Mouse (Mus musculus) heart, embryonic 14.5 days (tissue): ENCODE data around the gene Dusp16. TPM values are rescaled to one million over a fixed set of nuclear protein-coding genes. Genes with fewer than 3 reads are reported as not detected.

Experiments used
- ATAC-seq: fragments of 200-750 bp; cut with Nextera tagmentation; 2 replicates; pipeline ENCODE4 v1.8.0; 2017; ENCODE audit warnings: low read depth, moderate TSS enrichment; ENCODE audit not compliant: insufficient number of reproducible peaks, insufficient read depth, low FRiP score
- H3K27ac ChIP-seq, 2 experiments: fragments of 200-500 bp in 1 of 2; fragments of 300-500 bp in 1 of 2; sonication (generic) in 1 of 2; replicated peaks in 1 of 2; 2 replicates each; pipeline ENCODE4 v1.5.1; 2012 to 2014; ENCODE audit warnings: low read depth in 2 of 2, low read length in 2 of 2, control low read depth in 1 of 2, mild to moderate bottlenecking in 1 of 2, mixed read lengths in 1 of 2; ENCODE audit not compliant: control insufficient read depth in 1 of 2, insufficient read depth in 1 of 2
- H3K27me3 ChIP-seq: fragments of 300-500 bp; sonication (generic); 2 replicates; pipeline ENCODE4 v1.6.1; 2014; ENCODE audit warnings: mild to moderate bottlenecking, low read length, control low read depth; ENCODE audit not compliant: control insufficient read depth, insufficient read depth
- H3K36me3 ChIP-seq: fragments of 300-500 bp; sonication (generic); 2 replicates; pipeline ENCODE4 v1.6.1; 2014; ENCODE audit warnings: mild to moderate bottlenecking, control low read depth, low read length, mixed read lengths; ENCODE audit not compliant: control insufficient read depth, insufficient read depth
- H3K4me1 ChIP-seq, 2 experiments: fragments of 200-500 bp in 1 of 2; fragments of 300-500 bp in 1 of 2; sonication (generic) in 1 of 2; 2 replicates each; pipeline ENCODE4 v1.6.1; 2012 to 2014; ENCODE audit warnings: low read length in 2 of 2, control low read depth in 1 of 2, mixed read lengths in 1 of 2; ENCODE audit not compliant: control insufficient read depth in 2 of 2, insufficient read depth in 2 of 2
- H3K4me2 ChIP-seq: fragments of 300-500 bp; sonication (generic); 2 replicates; pipeline ENCODE4 v1.6.1; 2014; ENCODE audit warnings: mild to moderate bottlenecking, low read length
- H3K4me3 ChIP-seq, 2 experiments: fragments of 200-500 bp in 1 of 2; fragments of 300-500 bp in 1 of 2; sonication (generic) in 1 of 2; 2 replicates each; pipeline ENCODE4 v1.5.1; 2012 to 2014; ENCODE audit warnings: low read length in 2 of 2, mild to moderate bottlenecking in 2 of 2, control low read depth in 1 of 2, low read depth in 1 of 2, moderate library complexity in 1 of 2; ENCODE audit not compliant: control insufficient read depth in 1 of 2, insufficient read depth in 1 of 2
- H3K9ac ChIP-seq: fragments of 300-500 bp; sonication (generic); 2 replicates; pipeline ENCODE4 v1.6.1; 2014; ENCODE audit warnings: mild to moderate bottlenecking, low read length
- H3K9me3 ChIP-seq: fragments of 300-500 bp; sonication (generic); 2 replicates; pipeline ENCODE4 v1.6.1; 2016; ENCODE audit warnings: low read length, control low read depth; ENCODE audit not compliant: control insufficient read depth
- WGBS: fragments of 180-500 bp; shearing (Covaris S2); extraction: QIAGEN DNeasy Blood & Tissue Kit; methylation state at CpG from one replicate; pipeline ENCODE4 v1.1.7; 2014; 5-methylcytosine and 5-hydroxymethylcytosine counted together
- polyA plus RNA-seq: library from polyadenylated mRNA; unstranded; fragments of >200 nt; fragmentation: Nextera tagmentation; extraction: Ambion mirVana; gene quantifications from 2 replicates; pipeline ENCODE4 v1.2.1, GENCODE M21; 2014

The Dusp16 gene
- polyA plus RNA-seq, 1 experiment from 2014 or later = 19.7 TPM

GRCm38 (mm10) chr6:134770339-134770738 lies 22.1 kb downstream of the Dusp16 start:
- H3K9ac ChIP-seq = no peak overlapping the region
- H3K4me3 ChIP-seq = no peak overlapping the region
- peaks cover 5% of the 10 kb centered on the region; the same call in 1 of the 2 replicates for H3K36me3 ChIP-seq
- peaks cover 5 to 15% of the 10 kb centered on the region in 2 experiments for H3K4me1 ChIP-seq
- no peaks in the 10 kb centered on the region for H3K9me3 ChIP-seq
- no peak overlapping the region for H3K27ac ChIP-seq
- no peak for ATAC-seq
- no peaks in the 10 kb centered on the region for H3K27me3 ChIP-seq
- H3K4me2 ChIP-seq = no peak overlapping the region

- WGBS = 75% methylated on average over 5 of the region's 5 CpGs
- Histone ChIP-seq H3K36me3 (0 out of 2 replicates have a peak, but pooled peaks cover 5% of the 10 kb centered on the region), H3K27me3 (no peaks in the 10 kb centered on the region), H3K9ac (0 out of 2 replicates have a peak overlapping the region, but pooled peaks have one; percentile 25), H3K4me1 (peaks cover 14 to 42% of the 10 kb centered on the region in 2 experiments), H3K4me2 (no peak overlapping the region), H3K27ac (peak overlapping the region; percentile 35 to 42; a peak in 2 of 4 replicates), H3K4me3 (no peak overlapping the region), H3K9me3 (no peaks in the 10 kb centered on the region)
- ATAC-seq = peak; percentile 59
Measured at GRCm38 (mm10) chr6:134764441-134765061, 27.9 kb downstream of the Dusp16 start.

DNA sequence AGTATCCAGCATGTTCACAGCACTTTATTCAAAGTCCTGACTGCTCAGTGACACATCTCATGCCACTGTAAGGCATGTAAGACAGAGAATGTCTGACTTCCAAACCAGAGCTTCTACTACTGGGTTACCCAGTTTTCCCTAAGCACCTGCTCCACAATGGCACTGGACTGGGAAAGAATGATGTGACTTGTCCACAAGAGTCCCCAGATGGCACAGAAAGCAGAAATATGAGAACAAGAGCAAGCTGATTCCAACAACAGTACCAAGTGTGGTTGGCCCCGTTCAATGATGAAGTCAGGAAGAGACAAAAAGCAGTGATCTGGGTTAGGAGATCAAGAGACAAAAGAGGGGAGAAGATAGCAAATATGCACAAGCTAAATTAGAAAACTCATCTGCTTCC lies 29.0 kb downstream of the Dusp16 start:
- WGBS = 46% methylated on average over 1 of the region's 1 CpGs
- Histone ChIP-seq H3K4me1 (peaks cover 14 to 42% of the 10 kb centered on the region in 2 experiments), H3K9me3 (no peaks in the 10 kb centered on the region), H3K36me3 (peaks cover 11% of the 10 kb centered on the region), H3K9ac (peak overlapping the region; percentile 1; the same call in 1 of the 2 replicates), H3K4me3 (no peak overlapping the region), H3K27me3 (no peaks in the 10 kb centered on the region), H3K4me2 (no peak overlapping the region), H3K27ac (peak overlapping the region in 1 of 2 experiments; percentile 42; a peak in 1 of 4 replicates)
- ATAC-seq = no peak

DNA sequence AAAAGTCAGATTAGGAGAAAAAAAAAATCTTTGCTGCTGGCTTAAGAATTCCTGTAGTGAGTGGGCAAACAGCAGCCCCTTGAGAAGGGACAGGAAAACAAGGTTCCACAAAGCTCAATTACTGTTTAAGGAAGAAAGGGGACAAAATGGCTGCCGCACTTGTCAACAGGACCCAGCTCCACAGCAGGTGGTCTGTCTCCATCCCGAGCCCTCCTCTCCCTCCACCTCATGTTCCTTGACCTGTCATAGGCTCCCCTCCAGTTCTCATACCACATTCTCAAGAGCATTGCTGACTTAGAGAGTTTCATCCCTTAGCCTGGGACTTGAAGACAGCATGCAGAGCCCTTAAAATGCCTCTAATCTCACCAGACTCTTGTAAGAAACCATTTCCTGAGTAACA lies 30.6 kb downstream of the Dusp16 start:
- Histone ChIP-seq H3K27me3 (no peaks in the 10 kb centered on the region), H3K4me1 (peaks cover 14 to 42% of the 10 kb centered on the region in 2 experiments), H3K9ac (no peak overlapping the region), H3K36me3 (peaks cover 27% of the 10 kb centered on the region), H3K27ac (0 out of 4 replicates have a peak overlapping the region, but pooled peaks of 1 of the 2 experiments have one; percentile 19), H3K9me3 (no peaks in the 10 kb centered on the region), H3K4me2 (no peak overlapping the region), H3K4me3 (no peak overlapping the region)
- ATAC-seq = no peak
- 59% methylated on average over 2 of the region's 2 CpGs for WGBS

GRCm38 (mm10) chr6:134760926-134761544 lies 31.4 kb downstream of the Dusp16 start:
- 51% methylated on average over 5 of the region's 5 CpGs for WGBS
- 0 out of 4 replicates have a peak overlapping the region, but pooled peaks of 1 of the 2 experiments have one; percentile 9 for H3K27ac ChIP-seq
- no peak for ATAC-seq
- H3K9ac ChIP-seq = no peak overlapping the region
- peaks cover 14 to 42% of the 10 kb centered on the region in 2 experiments for H3K4me1 ChIP-seq
- H3K4me2 ChIP-seq = no peak overlapping the region
- H3K27me3 ChIP-seq = no peaks in the 10 kb centered on the region
- H3K36me3 ChIP-seq = peaks cover 35% of the 10 kb centered on the region
- no peaks in the 10 kb centered on the region for H3K9me3 ChIP-seq
- no peak overlapping the region for H3K4me3 ChIP-seq

GRCm38 (mm10) chr6:134756058-134756457 lies 36.4 kb downstream of the Dusp16 start:
- Histone ChIP-seq H3K9ac (no peak overlapping the region), H3K9me3 (no peaks in the 10 kb centered on the region), H3K4me3 (no peak overlapping the region), H3K36me3 (peaks cover 57% of the 10 kb centered on the region), H3K27ac (no peak overlapping the region), H3K4me1 (peaks cover 3 to 7% of the 10 kb centered on the region in 2 experiments), H3K27me3 (no peaks in the 10 kb centered on the region), H3K4me2 (no peak overlapping the region)
- ATAC-seq = no peak
- 90% methylated on average over 4 of the region's 4 CpGs for WGBS

- Histone ChIP-seq H3K4me3 (0 out of 4 replicates have a peak overlapping the region, but pooled peaks of 1 of the 2 experiments have one; percentile 10), H3K27ac (peak overlapping the region; percentile 67 to 75), H3K36me3 (peaks cover 57% of the 10 kb centered on the region), H3K4me1 (peaks cover 3 to 4% of the 10 kb centered on the region in 2 experiments), H3K9ac (no peak overlapping the region), H3K27me3 (no peaks in the 10 kb centered on the region), H3K9me3 (no peaks in the 10 kb centered on the region), H3K4me2 (peak overlapping the region; percentile 47)
- ATAC-seq = peak; percentile 58; the same call in 1 of the 2 replicates
- WGBS = 33% methylated on average over 11 of the region's 11 CpGs
Measured at GRCm38 (mm10) chr6:134753858-134754257, 38.6 kb downstream of the Dusp16 start.
